Mouse (Mus musculus) megakaryocyte, embryonic 14.5 days (primary cell): ENCODE measurements around the gene Hoxc8.

Experiments
- FLI1 ChIP-seq: IDR thresholded peaks from 2 replicates; pipeline ENCODE4 v1.6.1; 2012; ENCODE audit warnings: low read length, inconsistent platforms, mixed read lengths
- GATA1 ChIP-seq: IDR thresholded peaks from 3 replicates; pipeline ENCODE4 v1.6.1; 2012; ENCODE audit warnings: mixed read lengths, low read length, inconsistent platforms, borderline replicate concordance

GRCm38 (mm10) chr15:103000501-103000901 is 10.1 kb downstream of the Hoxc8 start:
- TF ChIP-seq FLI1 (no peak), GATA1 (no peak)
